Mouse (Mus musculus): ENCODE results near the gene Klhl35. TPM values are rescaled to one million over a fixed set of nuclear protein-coding genes. Genes with fewer than 3 reads are reported as not detected.

The Klhl35 gene
- polyA plus RNA-seq, 1 experiment: not detected

DNA sequence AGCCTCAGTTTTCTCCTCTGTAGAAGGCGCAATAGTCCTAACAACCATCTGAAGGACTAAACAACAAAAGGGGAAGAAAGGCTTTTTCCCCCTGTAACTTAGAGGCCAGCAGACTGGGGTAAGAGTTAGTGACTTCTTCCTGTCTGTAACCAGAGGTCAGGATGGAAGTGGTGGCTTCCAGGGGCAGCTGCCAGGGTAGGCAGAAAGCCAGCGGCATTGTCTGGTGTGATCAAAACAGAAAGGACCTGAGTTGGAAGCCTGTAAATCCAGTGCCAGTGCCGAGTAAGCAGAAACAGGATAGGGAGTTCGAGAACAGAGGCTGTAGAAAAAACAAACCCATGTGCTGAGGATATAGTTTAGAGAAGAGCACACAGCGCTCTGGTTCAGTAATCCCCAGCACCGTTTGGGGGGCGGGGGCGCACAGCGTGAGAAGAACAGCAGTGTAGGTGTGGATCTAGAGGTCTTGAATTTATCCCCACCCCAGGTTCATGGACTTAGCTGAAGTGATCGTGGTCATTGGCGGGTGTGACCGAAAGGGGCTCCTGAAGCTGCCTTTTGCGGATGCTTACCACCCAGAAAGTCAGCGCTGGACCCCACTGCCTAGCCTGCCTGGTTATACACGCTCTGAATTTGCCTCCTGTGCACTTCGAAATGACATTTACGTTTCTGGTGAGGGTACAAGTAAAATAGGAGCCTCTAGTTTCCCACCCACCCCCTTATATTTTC lies 4.0 kb downstream of the Klhl35 start:
- no peak overlapping the region for H3ac ChIP-seq (ENCODE audit: control insufficient read depth, insufficient read length)
- H3K36me3 ChIP-seq (ENCODE audit: control insufficient read depth, insufficient read depth): no peaks in the 10 kb centered on the region
- no peak overlapping the region for H3K4me3 ChIP-seq
- TF ChIP-seq TCF12 (IDR thresholded peaks at IDR 0.05; ENCODE audit: insufficient read depth, poor library complexity, severe bottlenecking) (no peak), TCF3 (IDR thresholded peaks at IDR 0.05; ENCODE audit: insufficient read length, low read depth) (no peak), MYOG (IDR thresholded peaks at IDR 0.05; ENCODE audit: control insufficient read depth in 1 of 3, insufficient read depth in 1 of 3, insufficient read length in 2 of 3, low read depth in 2 of 3) (no peak), MAX (IDR thresholded peaks at IDR 0.05; ENCODE audit: low read depth) (no peak), POLR2A (IDR thresholded peaks at IDR 0.05; ENCODE audit: insufficient read length, low read depth) (no peak), POLR2AphosphoS2 (IDR thresholded peaks at IDR 0.05; ENCODE audit: insufficient read length, low read depth) (no peak), CEBPB (IDR thresholded peaks at IDR 0.05; ENCODE audit: insufficient read depth, poor library complexity, severe bottlenecking) (no peak), MYOD1 (IDR thresholded peaks at IDR 0.05; ENCODE audit: control insufficient read depth in 1 of 3, insufficient read length in 2 of 3, low read depth in 2 of 3) (no peak), E2F4 (IDR thresholded peaks at IDR 0.05; ENCODE audit: insufficient read depth) (no peak), REST (IDR thresholded peaks at IDR 0.05; ENCODE audit: insufficient read depth, insufficient read length) (no peak), USF1 (IDR thresholded peaks at IDR 0.05; ENCODE audit: low read depth) (no peak), SRF (IDR thresholded peaks at IDR 0.05; ENCODE audit: control insufficient read depth, insufficient read length, low read depth) (no peak)
- H3K4me2 ChIP-seq (ENCODE audit: low read depth): no peak overlapping the region
- H3K79me2 ChIP-seq (ENCODE audit: control insufficient read depth, insufficient read depth): no peaks in the 10 kb centered on the region
- H3K27me3 ChIP-seq (ENCODE audit: control insufficient read depth, insufficient read depth, insufficient read length): peaks cover 9% of the 10 kb centered on the region

DNA sequence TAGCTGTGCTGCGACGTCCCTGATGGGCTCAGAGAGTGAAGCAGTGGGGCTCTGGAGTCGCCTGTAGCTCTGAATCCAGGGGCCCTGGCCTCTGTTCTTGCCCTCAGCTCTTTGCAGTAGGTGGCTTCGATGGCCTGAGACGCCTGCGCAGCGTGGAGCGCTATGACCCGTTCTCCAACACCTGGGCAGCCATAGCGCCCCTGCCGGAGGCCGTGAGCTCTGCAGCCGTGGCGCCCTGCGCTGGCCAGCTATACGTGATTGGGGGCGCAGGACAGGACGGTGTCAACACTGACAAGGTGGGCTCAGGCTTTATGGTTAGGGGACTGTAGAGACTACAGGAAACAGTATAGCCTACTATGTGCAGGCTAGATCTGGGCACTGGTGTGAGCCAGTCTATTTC lies 5.8 kb downstream of the Klhl35 start:
- Histone ChIP-seq H3ac (ENCODE audit: control insufficient read depth, insufficient read length) (no peak overlapping the region), H3K4me2 (ENCODE audit: low read depth) (no peak overlapping the region), H3K4me3 (no peak overlapping the region), H3K27me3 (ENCODE audit: control insufficient read depth, insufficient read depth, insufficient read length) (no peaks in the 10 kb centered on the region), H3K79me2 (ENCODE audit: control insufficient read depth, insufficient read depth) (no peaks in the 10 kb centered on the region), H3K36me3 (ENCODE audit: control insufficient read depth, insufficient read depth) (no peaks in the 10 kb centered on the region)
- TF ChIP-seq REST (IDR thresholded peaks at IDR 0.05; ENCODE audit: insufficient read depth, insufficient read length): no peak
- no peak for TF ChIP-seq MAX (IDR thresholded peaks at IDR 0.05; ENCODE audit: low read depth)
- TF ChIP-seq TCF3 (IDR thresholded peaks at IDR 0.05; ENCODE audit: insufficient read length, low read depth): no peak
- TF ChIP-seq E2F4 (IDR thresholded peaks at IDR 0.05; ENCODE audit: insufficient read depth): no peak
- TF ChIP-seq MYOG (IDR thresholded peaks at IDR 0.05; ENCODE audit: control insufficient read depth in 1 of 3, insufficient read depth in 1 of 3, insufficient read length in 2 of 3, low read depth in 2 of 3): no peak
- TF ChIP-seq CEBPB (IDR thresholded peaks at IDR 0.05; ENCODE audit: insufficient read depth, poor library complexity, severe bottlenecking): no peak
- no peak for TF ChIP-seq TCF12 (IDR thresholded peaks at IDR 0.05; ENCODE audit: insufficient read depth, poor library complexity, severe bottlenecking)
- TF ChIP-seq USF1 (IDR thresholded peaks at IDR 0.05; ENCODE audit: low read depth): no peak
- no peak for TF ChIP-seq POLR2AphosphoS2 (IDR thresholded peaks at IDR 0.05; ENCODE audit: insufficient read length, low read depth)
- no peak for TF ChIP-seq MYOD1 (IDR thresholded peaks at IDR 0.05; ENCODE audit: control insufficient read depth in 1 of 3, insufficient read length in 2 of 3, low read depth in 2 of 3)
- no peak for TF ChIP-seq SRF (IDR thresholded peaks at IDR 0.05; ENCODE audit: control insufficient read depth, insufficient read length, low read depth)
- no peak for TF ChIP-seq POLR2A (IDR thresholded peaks at IDR 0.05; ENCODE audit: insufficient read length, low read depth)

DNA sequence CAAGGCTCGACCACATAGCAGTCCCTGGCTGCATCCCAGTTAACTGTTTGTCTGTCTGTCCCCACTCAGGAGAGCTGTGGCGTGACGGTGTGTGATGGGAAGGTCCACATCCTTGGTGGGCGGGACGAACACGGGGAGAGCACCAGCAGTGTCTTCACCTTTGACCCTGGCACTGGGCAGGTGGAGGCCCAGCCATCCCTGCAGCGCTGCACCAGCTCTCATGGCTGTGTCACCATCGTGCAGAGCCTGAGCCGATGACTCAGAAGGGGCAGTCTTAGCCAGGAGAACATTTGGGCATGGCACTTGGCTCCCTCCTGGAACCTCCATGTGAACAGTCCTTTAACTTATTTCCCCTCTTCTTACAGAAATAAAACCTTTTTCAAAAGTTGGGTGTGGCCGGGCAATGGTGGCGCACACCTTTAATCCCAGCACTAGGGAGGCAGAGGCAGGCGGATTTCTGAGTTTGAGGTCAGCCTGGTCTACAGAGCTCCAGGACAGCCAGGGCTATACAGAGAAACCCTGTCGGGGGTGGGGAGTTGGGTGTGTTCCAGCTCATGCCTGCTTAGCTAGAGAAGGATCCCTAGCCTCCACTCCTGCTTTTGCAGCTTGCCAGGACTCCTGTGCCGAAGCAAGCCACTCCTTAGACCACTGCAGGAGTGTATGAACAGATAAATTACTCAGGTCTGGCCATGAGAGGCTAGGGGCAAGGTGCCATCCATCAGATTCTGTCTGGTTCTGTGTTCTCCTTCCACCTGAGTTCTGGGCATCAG lies 8.0 kb downstream of the Klhl35 start:
- Histone ChIP-seq H3K79me2 (ENCODE audit: control insufficient read depth, insufficient read depth) (no peaks in the 10 kb centered on the region), H3ac (ENCODE audit: control insufficient read depth, insufficient read length) (no peak overlapping the region), H3K4me2 (ENCODE audit: low read depth) (no peak overlapping the region), H3K36me3 (ENCODE audit: control insufficient read depth, insufficient read depth) (no peaks in the 10 kb centered on the region), H3K4me3 (no peak overlapping the region), H3K27me3 (ENCODE audit: control insufficient read depth, insufficient read depth, insufficient read length) (no peaks in the 10 kb centered on the region)
- TF ChIP-seq POLR2AphosphoS2 (IDR thresholded peaks at IDR 0.05; ENCODE audit: insufficient read length, low read depth) (peak; percentile 76), MYOG (IDR thresholded peaks at IDR 0.05; ENCODE audit: control insufficient read depth in 1 of 3, insufficient read depth in 1 of 3, insufficient read length in 2 of 3, low read depth in 2 of 3) (no peak), TCF3 (IDR thresholded peaks at IDR 0.05; ENCODE audit: insufficient read length, low read depth) (no peak), USF1 (IDR thresholded peaks at IDR 0.05; ENCODE audit: low read depth) (no peak), CEBPB (IDR thresholded peaks at IDR 0.05; ENCODE audit: insufficient read depth, poor library complexity, severe bottlenecking) (no peak), POLR2A (IDR thresholded peaks at IDR 0.05; ENCODE audit: insufficient read length, low read depth) (no peak), MYOD1 (IDR thresholded peaks at IDR 0.05; ENCODE audit: control insufficient read depth in 1 of 3, insufficient read length in 2 of 3, low read depth in 2 of 3) (no peak)

DNA sequence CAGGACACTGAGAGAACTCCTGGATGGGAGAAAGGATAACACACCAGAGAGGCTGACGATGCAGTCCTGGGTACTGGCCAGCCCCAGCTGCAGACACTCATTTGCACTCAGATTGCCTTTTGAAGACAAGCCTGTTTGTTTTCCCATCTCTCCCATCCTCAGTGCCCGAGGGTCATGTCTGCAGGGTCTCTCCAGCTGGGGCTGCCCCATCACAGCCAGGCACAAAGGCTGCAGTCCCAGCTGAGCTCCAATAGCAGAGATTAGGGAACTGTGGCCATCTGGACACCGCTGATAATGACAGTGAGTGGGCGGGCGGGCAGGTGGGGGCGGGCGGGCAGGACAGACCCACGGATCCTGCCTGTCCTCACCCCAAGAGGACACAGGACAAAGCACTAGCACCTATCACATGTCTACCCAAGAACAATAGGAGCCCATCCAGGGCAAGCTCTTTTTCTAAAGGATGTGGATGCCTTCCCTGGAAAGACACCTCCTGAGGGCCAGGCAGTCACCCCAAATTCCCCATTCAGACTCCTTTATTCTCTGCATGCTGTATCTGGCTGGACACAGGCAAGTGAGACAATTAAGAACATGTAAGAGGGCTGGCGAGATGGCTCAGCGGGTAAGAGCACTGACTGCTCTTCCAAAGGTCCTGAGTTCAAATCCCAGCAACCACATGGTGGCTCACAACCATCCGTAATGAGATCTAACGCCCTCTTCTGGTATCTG lies 9.2 kb downstream of the Klhl35 start:
- Histone ChIP-seq H3K27me3 (ENCODE audit: control insufficient read depth, insufficient read depth, insufficient read length) (no peaks in the 10 kb centered on the region), H3ac (ENCODE audit: control insufficient read depth, insufficient read length) (no peak overlapping the region), H3K4me2 (ENCODE audit: low read depth) (no peak overlapping the region), H3K4me3 (no peak overlapping the region), H3K36me3 (ENCODE audit: control insufficient read depth, insufficient read depth) (no peaks in the 10 kb centered on the region), H3K79me2 (ENCODE audit: control insufficient read depth, insufficient read depth) (no peaks in the 10 kb centered on the region)
- TF ChIP-seq USF1 (IDR thresholded peaks at IDR 0.05; ENCODE audit: low read depth) (no peak), TCF12 (IDR thresholded peaks at IDR 0.05; ENCODE audit: insufficient read depth, poor library complexity, severe bottlenecking) (no peak), MYOG (IDR thresholded peaks at IDR 0.05; ENCODE audit: control insufficient read depth in 1 of 3, insufficient read depth in 1 of 3, insufficient read length in 2 of 3, low read depth in 2 of 3) (no peak), E2F4 (IDR thresholded peaks at IDR 0.05; ENCODE audit: insufficient read depth) (no peak), TCF3 (IDR thresholded peaks at IDR 0.05; ENCODE audit: insufficient read length, low read depth) (no peak), POLR2A (IDR thresholded peaks at IDR 0.05; ENCODE audit: insufficient read length, low read depth) (no peak), MYOD1 (IDR thresholded peaks at IDR 0.05; ENCODE audit: control insufficient read depth in 1 of 3, insufficient read length in 2 of 3, low read depth in 2 of 3) (no peak), SRF (IDR thresholded peaks at IDR 0.05; ENCODE audit: control insufficient read depth, insufficient read length, low read depth) (no peak), MAX (IDR thresholded peaks at IDR 0.05; ENCODE audit: low read depth) (no peak), POLR2AphosphoS2 (IDR thresholded peaks at IDR 0.05; ENCODE audit: insufficient read length, low read depth) (no peak), CEBPB (IDR thresholded peaks at IDR 0.05; ENCODE audit: insufficient read depth, poor library complexity, severe bottlenecking) (no peak), REST (IDR thresholded peaks at IDR 0.05; ENCODE audit: insufficient read depth, insufficient read length) (no peak)

Measured in myocyte (in vitro differentiated cells).